Mouse (Mus musculus): Measurements from ENCODE around the gene Rgs21.

Rgs21 gene

GRCm38 (mm10) chr1:144567567-144567966 lies at the start of gene Rgs21:
Gene Rgs21, minus strand, starts transcription at chr1:144567667.
- DNase-seq (ENCODE audit: low read depth, low spot score) = no peak

- DNase-seq (ENCODE audit: low read depth, low spot score) = no peak
Observed at GRCm38 (mm10) chr1:144604071-144604470, 36.6 kb upstream of the Rgs21 start.

- DNase-seq (ENCODE audit: low read depth, low spot score) = no peak
Observed at GRCm38 (mm10) chr1:144602987-144603386, 35.5 kb upstream of the Rgs21 start.

- DNase-seq (ENCODE audit: low read depth, low spot score) = no peak
Observed at GRCm38 (mm10) chr1:144579321-144579720, 11.9 kb upstream of the Rgs21 start.

GRCm38 (mm10) chr1:144572972-144573371 lies 5.5 kb upstream of the Rgs21 start:
- no peak for DNase-seq (ENCODE audit: low read depth, low spot score)

- no peak for DNase-seq (ENCODE audit: low read depth, low spot score)
Observed at GRCm38 (mm10) chr1:144569905-144570304, 2.4 kb upstream of the Rgs21 start.

- DNase-seq (ENCODE audit: low read depth, low spot score) = no peak
Observed at GRCm38 (mm10) chr1:144545142-144545541, 22.3 kb downstream of the Rgs21 start.

- peak; percentile 13 for DNase-seq (ENCODE audit: low read depth, low spot score)
Observed at GRCm38 (mm10) chr1:144544497-144544961, 22.9 kb downstream of the Rgs21 start.

- no peak for DNase-seq (ENCODE audit: low read depth, low spot score)
Observed at GRCm38 (mm10) chr1:144531746-144532145, 35.7 kb downstream of the Rgs21 start.

GRCm38 (mm10) chr1:144517878-144518426 lies 49.5 kb downstream of the Rgs21 start:
- no peak for DNase-seq (ENCODE audit: low read depth, low spot score)

- no peak for DNase-seq (ENCODE audit: low read depth, low spot score)
Observed at GRCm38 (mm10) chr1:144502241-144502640, 65.2 kb downstream of the Rgs21 start.

GRCm38 (mm10) chr1:144500423-144500822 lies 67.0 kb downstream of the Rgs21 start:
- DNase-seq (ENCODE audit: low read depth, low spot score) = no peak

GRCm38 (mm10) chr1:144499719-144500118 lies 67.7 kb downstream of the Rgs21 start:
- DNase-seq (ENCODE audit: low read depth, low spot score) = no peak

- no peak for DNase-seq (ENCODE audit: low read depth, low spot score)
Observed at GRCm38 (mm10) chr1:144498725-144499124, 68.7 kb downstream of the Rgs21 start.

- DNase-seq (ENCODE audit: low read depth, low spot score) = no peak
Observed at GRCm38 (mm10) chr1:144498051-144498450, 69.4 kb downstream of the Rgs21 start.

- no peak for DNase-seq (ENCODE audit: low read depth, low spot score)
Observed at GRCm38 (mm10) chr1:144493336-144493735, 74.1 kb downstream of the Rgs21 start.

- DNase-seq (ENCODE audit: low read depth, low spot score) = no peak
Observed at GRCm38 (mm10) chr1:144488223-144488835, 79.1 kb downstream of the Rgs21 start.

Measured in skeletal muscle tissue, adult 2 months (tissue).